Mouse (Mus musculus) midbrain, embryonic 14.5 days (tissue): ENCODE measurements around the gene Gabrr3. TPM values are rescaled to one million over a fixed set of nuclear protein-coding genes. Genes with fewer than 3 reads are reported as not detected.
"Not testable (repeated sequence)": the region's sequence is repeated elsewhere in the genome, so short reads cannot be mapped to it uniquely, and the experiment has no call there.

ENCODE experiments used
- ATAC-seq: fragments of 200-750 bp; cut with Nextera tagmentation; 2 replicates; pipeline ENCODE4 v1.8.0; 2017; ENCODE audit warnings: moderate number of reproducible peaks, moderate library complexity; ENCODE audit not compliant: low FRiP score, low TSS enrichment
- DNase-seq: peaks from one replicate; pipeline ENCODE4 v3.0.0-alpha.2; 2015
- H3K27ac ChIP-seq: fragments of 300-500 bp; sonication (generic); replicated peaks from 2 replicates; pipeline ENCODE4 v1.5.1; 2014; ENCODE audit warnings: mild to moderate bottlenecking, low read depth, low read length, moderate library complexity
- H3K27me3 ChIP-seq: fragments of 300-500 bp; sonication (generic); 2 replicates; pipeline ENCODE4 v1.6.1; 2014; ENCODE audit warnings: low read length, control low read depth, mixed read lengths; ENCODE audit not compliant: control insufficient read depth, insufficient read depth
- H3K36me3 ChIP-seq: fragments of 300-500 bp; sonication (generic); 2 replicates; pipeline ENCODE4 v1.6.1; 2014; ENCODE audit warnings: low read length, control low read depth; ENCODE audit not compliant: control insufficient read depth, insufficient read depth
- H3K4me1 ChIP-seq: fragments of 300-500 bp; sonication (generic); 2 replicates; pipeline ENCODE4 v1.6.1; 2014; ENCODE audit warnings: mild to moderate bottlenecking, antibody characterized with exemption, low read length, control low read depth; ENCODE audit not compliant: control insufficient read depth, insufficient read depth
- H3K4me2 ChIP-seq: fragments of 300-500 bp; sonication (generic); 2 replicates; pipeline ENCODE4 v1.6.1; 2014; ENCODE audit warnings: mild to moderate bottlenecking, low read length, moderate library complexity
- H3K4me3 ChIP-seq: fragments of 300-500 bp; sonication (generic); replicated peaks from 2 replicates; pipeline ENCODE4 v1.5.1; 2014; ENCODE audit warnings: low read depth, low read length
- H3K9ac ChIP-seq: fragments of 300-500 bp; sonication (generic); replicated peaks from 2 replicates; pipeline ENCODE4 v1.6.1; 2014; ENCODE audit warnings: mild to moderate bottlenecking, low read length, moderate library complexity
- H3K9me3 ChIP-seq: fragments of 300-500 bp; sonication (generic); 2 replicates; pipeline ENCODE4 v1.6.1; 2016; ENCODE audit warnings: low read length, control low read depth, mixed read lengths; ENCODE audit not compliant: control insufficient read depth
- WGBS: fragments of 180-500 bp; shearing (Covaris S2); extraction: QIAGEN DNeasy Blood & Tissue Kit; methylation state at CpG from one replicate; pipeline ENCODE4 v1.1.7; 2014; 5-methylcytosine and 5-hydroxymethylcytosine counted together
- polyA plus RNA-seq: library from polyadenylated mRNA; unstranded; fragments of >200 nt; fragmentation: Nextera tagmentation; extraction: Ambion mirVana; gene quantifications from 2 replicates; pipeline ENCODE4 v1.2.1, GENCODE M21; 2014

The Gabrr3 gene
- polyA plus RNA-seq, 1 experiment from 2014 or later, result 0.08 TPM

DNA sequence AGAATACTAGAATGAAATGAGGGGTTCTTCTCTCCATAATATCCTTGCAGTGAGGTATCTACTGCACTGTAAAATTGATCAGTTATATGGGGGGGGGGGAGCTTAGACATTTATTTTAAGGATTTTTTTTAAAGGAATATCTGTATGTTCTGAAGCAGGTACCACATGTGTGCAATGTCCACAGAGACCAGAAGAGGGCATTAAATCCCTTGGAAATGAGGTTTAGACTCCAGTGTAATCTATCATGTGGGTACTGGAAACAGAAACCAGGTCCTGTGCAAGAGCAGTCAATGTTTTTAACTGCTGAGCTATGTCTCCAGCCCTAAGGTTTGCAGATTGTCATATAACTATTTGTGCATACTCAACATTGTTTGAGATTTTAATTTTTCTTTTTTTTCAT, 42.0 kb downstream of the Gabrr3 start:
- Histone ChIP-seq H3K27me3 (no peaks in the 10 kb centered on the region), H3K4me1 (no peaks in the 10 kb centered on the region), H3K4me2 (no peak overlapping the region), H3K9ac (no peak overlapping the region), H3K4me3 (no peak overlapping the region), H3K9me3 (no peaks in the 10 kb centered on the region), H3K36me3 (no peaks in the 10 kb centered on the region), H3K27ac (no peak overlapping the region)
- DNase-seq (no peak), ATAC-seq (no peak)

DNA sequence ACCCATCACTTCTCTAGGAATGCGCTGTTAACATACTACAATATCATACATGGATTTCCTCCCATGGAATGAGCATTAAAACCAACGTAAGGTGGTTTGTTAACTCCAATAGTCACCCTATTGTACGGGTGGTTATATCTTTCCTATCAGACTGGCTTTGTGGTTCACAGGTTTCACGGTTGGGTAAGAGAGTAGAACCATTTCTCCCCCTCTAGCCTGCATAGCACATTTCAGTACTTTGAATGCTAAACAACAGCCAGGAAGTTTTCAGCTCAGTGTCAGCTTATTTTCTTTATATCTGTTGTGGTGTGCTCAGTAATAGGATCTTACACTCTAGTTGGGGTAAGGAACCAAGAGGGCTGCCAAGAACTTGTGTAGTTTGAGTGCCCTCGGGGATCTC, 44.7 kb downstream of the Gabrr3 start:
- Histone ChIP-seq H3K4me1 (no peaks in the 10 kb centered on the region), H3K9ac (no peak overlapping the region), H3K27ac (no peak overlapping the region), H3K36me3 (no peaks in the 10 kb centered on the region), H3K27me3 (no peaks in the 10 kb centered on the region), H3K9me3 (no peaks in the 10 kb centered on the region), H3K4me3 (no peak overlapping the region), H3K4me2 (no peak overlapping the region)
- no peak for DNase-seq
- 88% methylated on average over 5 of the region's 5 CpGs for WGBS
- ATAC-seq, result no peak

DNA sequence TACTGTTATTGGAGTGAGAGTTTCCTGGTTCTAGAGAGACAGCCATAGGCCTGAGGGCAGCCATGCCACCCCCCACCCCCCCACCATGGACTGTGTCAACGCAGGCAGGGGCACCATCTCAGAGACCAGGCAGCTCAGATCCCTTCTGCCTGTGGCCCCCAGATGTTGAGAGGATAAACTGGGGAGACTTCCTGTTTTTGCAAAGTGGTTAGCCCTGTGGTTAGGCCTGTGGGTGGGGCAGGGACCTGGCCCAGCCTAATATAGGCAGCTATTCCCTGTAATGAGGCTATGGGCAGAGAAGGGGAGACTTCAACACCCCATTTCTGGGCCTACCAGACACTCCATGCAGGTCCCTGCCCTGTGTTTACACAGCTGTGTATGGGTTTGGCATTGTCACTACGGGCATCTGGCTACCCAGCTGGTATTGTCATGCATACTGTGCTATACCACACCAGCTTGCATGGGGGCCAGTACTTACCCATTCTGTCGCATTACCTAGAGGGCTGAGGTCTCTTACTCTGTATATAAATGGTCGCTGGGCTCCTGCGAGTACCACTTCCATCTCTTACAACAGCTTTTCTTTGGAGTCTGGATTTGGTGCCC, 52.2 kb downstream of the Gabrr3 start:
- H3K4me3 ChIP-seq, H3K4me1 ChIP-seq, H3K27me3 ChIP-seq, H3K9me3 ChIP-seq, H3K4me2 ChIP-seq, H3K36me3 ChIP-seq, H3K9ac ChIP-seq, H3K27ac ChIP-seq, DNase-seq, ATAC-seq: not testable (repeated sequence)
- 83% methylated on average over 5 of the region's 5 CpGs for WGBS

DNA sequence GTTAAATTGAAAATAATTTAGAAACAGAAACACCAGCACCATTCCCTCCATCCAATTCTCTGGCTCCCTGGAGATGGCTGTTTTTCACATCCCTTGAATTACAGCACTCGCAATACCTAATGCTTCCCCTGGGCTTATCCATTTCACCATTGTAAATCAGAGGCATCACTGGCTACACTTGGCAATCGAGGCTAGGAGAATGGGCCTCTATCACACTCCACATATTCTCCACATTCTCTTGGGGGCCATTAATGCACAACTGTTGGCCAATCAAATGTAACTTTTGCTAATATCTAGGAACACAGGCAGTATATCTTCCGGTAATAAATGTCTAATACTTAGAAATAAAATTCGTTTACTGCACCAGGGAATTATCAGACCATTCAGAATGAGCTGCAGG, 56.4 kb downstream of the Gabrr3 start:
- Histone ChIP-seq H3K4me3 (no peak overlapping the region), H3K27ac (no peak overlapping the region), H3K9me3 (no peaks in the 10 kb centered on the region), H3K36me3 (no peaks in the 10 kb centered on the region), H3K4me2 (no peak overlapping the region), H3K4me1 (no peaks in the 10 kb centered on the region), H3K27me3 (no peaks in the 10 kb centered on the region), H3K9ac (no peak overlapping the region)
- WGBS, result 80% methylated on average over 4 of the region's 4 CpGs
- no peak for DNase-seq
- no peak for ATAC-seq

DNA sequence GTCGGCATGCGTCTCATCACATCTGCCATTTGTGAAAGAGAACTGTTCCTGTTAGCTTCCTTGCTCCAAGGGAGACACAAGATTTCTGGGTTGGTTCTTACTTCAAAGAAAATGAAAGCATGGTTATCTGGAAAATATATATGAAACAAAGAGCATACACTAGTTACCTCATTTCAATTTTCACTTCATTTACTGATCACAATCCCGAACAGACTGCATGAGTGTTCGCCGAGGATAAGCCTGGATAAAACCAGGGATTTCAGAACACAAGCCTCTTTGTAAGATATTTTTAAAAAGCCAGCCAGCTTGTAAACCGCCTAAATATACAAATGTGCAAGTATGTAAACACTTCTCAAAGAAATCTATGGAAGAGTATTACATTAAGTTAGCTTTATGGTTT, 56.8 kb downstream of the Gabrr3 start:
- Histone ChIP-seq H3K9me3 (no peaks in the 10 kb centered on the region), H3K9ac (no peak overlapping the region), H3K4me1 (no peaks in the 10 kb centered on the region), H3K36me3 (no peaks in the 10 kb centered on the region), H3K4me3 (no peak overlapping the region), H3K27ac (no peak overlapping the region), H3K4me2 (no peak overlapping the region), H3K27me3 (no peaks in the 10 kb centered on the region)
- ATAC-seq, result no peak
- DNase-seq, result no peak
- WGBS, result 88% methylated on average over 6 of the region's 6 CpGs

DNA sequence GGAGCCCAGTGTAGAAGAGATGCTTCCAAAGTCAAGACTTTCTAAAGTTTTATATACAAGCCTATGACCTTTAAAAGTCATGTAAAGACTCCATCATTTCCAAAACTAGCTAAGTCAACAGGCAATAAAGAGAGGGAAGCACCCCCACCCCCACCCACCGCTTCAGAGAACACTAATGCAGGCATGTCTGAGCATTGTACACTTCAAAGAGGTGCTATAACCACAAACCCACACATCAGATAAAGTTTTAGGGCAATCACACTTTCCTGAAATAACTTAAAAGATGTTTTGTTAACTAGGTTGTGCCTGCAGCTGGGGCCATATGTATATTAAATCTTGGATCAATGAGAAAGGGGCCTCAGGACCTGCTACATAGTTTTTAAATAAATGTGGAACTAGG, 62.7 kb downstream of the Gabrr3 start:
- H3K27ac ChIP-seq, result no peak overlapping the region
- no peak overlapping the region for H3K9ac ChIP-seq
- DNase-seq, result no peak
- WGBS, result 85% methylated on average over 1 of the region's 1 CpGs
- no peak overlapping the region for H3K4me3 ChIP-seq
- no peaks in the 10 kb centered on the region for H3K9me3 ChIP-seq
- no peaks in the 10 kb centered on the region for H3K4me1 ChIP-seq
- no peak overlapping the region for H3K4me2 ChIP-seq
- no peak for ATAC-seq
- H3K27me3 ChIP-seq, result no peaks in the 10 kb centered on the region
- no peaks in the 10 kb centered on the region for H3K36me3 ChIP-seq

DNA sequence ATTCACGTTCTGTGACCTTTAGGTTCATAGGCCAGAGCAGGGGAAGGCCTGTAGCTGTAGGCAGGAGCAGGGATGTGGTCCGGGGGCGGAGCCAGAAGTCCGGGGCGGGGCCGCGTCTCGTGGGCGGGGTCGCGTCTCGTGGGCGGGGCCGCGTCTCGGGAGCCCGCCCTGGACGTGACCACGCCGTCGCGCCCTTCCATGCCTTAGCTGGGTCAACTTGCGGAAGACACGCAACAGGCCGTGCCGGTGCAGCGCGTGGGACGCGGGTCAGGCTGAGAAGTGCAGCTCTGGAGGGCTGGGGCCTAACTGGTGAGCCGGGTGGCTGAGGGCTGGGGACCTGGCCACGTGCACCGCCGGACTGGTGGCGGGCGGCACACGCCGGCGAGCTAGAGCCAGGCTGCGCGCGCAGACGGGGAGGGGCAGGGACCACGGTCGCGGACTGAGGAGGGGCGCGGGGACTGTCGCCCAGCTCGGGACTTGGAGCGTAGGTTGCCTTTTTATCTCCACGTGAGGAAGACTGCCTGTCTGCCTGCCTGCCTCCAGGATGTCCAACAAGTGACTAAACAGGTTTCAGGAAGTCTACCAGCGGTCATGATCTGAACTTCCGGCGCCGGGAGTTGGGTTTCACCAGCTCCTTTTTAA, 64.6 kb downstream of the Gabrr3 start, which contains the start of gene Riox2:
TSS of gene Riox2 (plus strand) at position 139 of the 642 bp plus-strand sequence.
- DNase-seq (peak; percentile 88), ATAC-seq (peak; percentile 92)
- no peak within 1 kb of the TSS for H3K27ac ChIP-seq
- H3K27me3 ChIP-seq, result no peaks in the 10 kb centered on the region
- H3K4me3 ChIP-seq, result peak within 1 kb of the TSS; percentile 58
- H3K9ac ChIP-seq, result peak within 1 kb of the TSS; percentile 51
- H3K4me1 ChIP-seq, result no peaks in the 10 kb centered on the region
- H3K36me3 ChIP-seq, result no peaks in the 10 kb centered on the region
- WGBS, result 2% methylated on average over 56 of the region's 56 CpGs
- no peaks in the 10 kb centered on the region for H3K9me3 ChIP-seq
- H3K4me2 ChIP-seq, result peak within 1 kb of the TSS; percentile 82

DNA sequence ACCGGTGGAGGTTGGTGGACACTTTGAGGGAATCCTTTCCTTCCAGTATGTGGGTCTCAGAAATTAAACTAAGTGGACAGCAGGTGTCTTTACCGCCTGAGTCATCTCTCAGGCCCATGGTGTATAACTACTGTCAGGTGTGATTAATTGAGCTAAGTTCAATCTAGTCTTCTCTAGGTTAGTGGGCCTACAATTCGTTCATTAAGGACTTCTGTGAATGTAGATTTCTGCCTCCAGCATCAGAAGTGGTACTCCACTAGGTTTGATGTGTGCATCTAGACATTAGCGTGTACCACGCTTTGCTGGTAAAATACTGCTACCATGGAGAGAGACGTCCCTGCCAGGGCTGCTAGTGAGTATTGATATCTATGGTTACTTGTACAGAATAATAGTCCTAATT, 65.4 kb downstream of the Gabrr3 start:
- no peaks in the 10 kb centered on the region for H3K36me3 ChIP-seq
- 65% methylated on average over 6 of the region's 6 CpGs for WGBS
- no peak overlapping the region for H3K4me3 ChIP-seq
- no peak overlapping the region for H3K9ac ChIP-seq
- H3K9me3 ChIP-seq, result no peaks in the 10 kb centered on the region
- DNase-seq (no peak), ATAC-seq (no peak)
- no peaks in the 10 kb centered on the region for H3K4me1 ChIP-seq
- H3K4me2 ChIP-seq, result peak overlapping the region; percentile 82
- no peaks in the 10 kb centered on the region for H3K27me3 ChIP-seq
- H3K27ac ChIP-seq, result no peak overlapping the region

DNA sequence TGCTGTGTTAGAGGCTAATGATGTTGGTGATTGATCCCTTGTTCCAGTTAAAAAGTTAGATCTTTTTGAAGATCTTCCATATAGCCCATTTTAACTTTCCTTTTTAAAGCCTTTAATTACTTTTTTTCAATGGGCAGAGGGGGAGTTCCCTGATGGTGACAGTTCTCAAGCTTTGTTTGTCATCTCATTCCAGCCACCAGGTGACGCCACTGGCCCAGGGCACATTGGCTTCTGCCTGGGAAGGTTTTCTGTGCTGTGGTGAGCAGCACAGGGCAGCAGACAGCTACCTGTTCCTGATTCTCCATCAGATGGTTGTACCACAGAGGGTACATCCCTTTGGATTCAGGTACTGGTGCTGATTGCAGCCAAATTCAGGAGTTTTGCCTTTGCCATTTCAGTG, 67.7 kb downstream of the Gabrr3 start:
- no peaks in the 10 kb centered on the region for H3K36me3 ChIP-seq
- WGBS, result 18% methylated on average over 1 of the region's 1 CpGs
- H3K27me3 ChIP-seq, result no peaks in the 10 kb centered on the region

More for the DNA sequence above, 67.7 kb downstream of the Gabrr3 start:
- Histone ChIP-seq H3K9me3 (no peaks in the 10 kb centered on the region), H3K9ac (no peak overlapping the region), H3K4me1 (no peaks in the 10 kb centered on the region), H3K27ac (no peak overlapping the region), H3K4me3 (no peak overlapping the region), H3K4me2 (no peak overlapping the region)
- ATAC-seq (no peak), DNase-seq (peak; percentile 66)
